Mouse (Mus musculus) intestine, postnatal 0 days (tissue): ENCODE data around the gene Chac1. TPM values are rescaled to one million over a fixed set of nuclear protein-coding genes. Genes with fewer than 3 reads are reported as not detected.

Experiments
- ATAC-seq: fragments of 200-750 bp; cut with Nextera tagmentation; 2 replicates; pipeline ENCODE4 v1.8.0; 2017; ENCODE audit warnings: mild to moderate bottlenecking, moderate TSS enrichment, moderate library complexity
- H3K27ac ChIP-seq: fragments of 300-500 bp; sonication (generic); 2 replicates; pipeline ENCODE4 v1.5.1; 2014; ENCODE audit warnings: mild to moderate bottlenecking, low read depth, low read length, moderate library complexity
- H3K27me3 ChIP-seq: fragments of 300-500 bp; sonication (generic); replicated peaks from 2 replicates; pipeline ENCODE4 v1.6.1; 2014; ENCODE audit warnings: low read length, mixed read lengths; ENCODE audit not compliant: control insufficient read depth, insufficient read depth
- H3K36me3 ChIP-seq: fragments of 300-500 bp; sonication (generic); 2 replicates; pipeline ENCODE4 v1.6.1; 2014; ENCODE audit warnings: mild to moderate bottlenecking, moderate library complexity; ENCODE audit not compliant: control insufficient read depth, insufficient read depth
- H3K4me1 ChIP-seq: fragments of 300-500 bp; sonication (generic); replicated peaks from 2 replicates; pipeline ENCODE4 v1.6.1; 2014; ENCODE audit warnings: antibody characterized with exemption, low read length, mixed read lengths; ENCODE audit not compliant: control insufficient read depth, insufficient read depth
- H3K4me2 ChIP-seq: fragments of 300-500 bp; sonication (generic); replicated peaks from 2 replicates; pipeline ENCODE4 v1.6.1; 2014; ENCODE audit warnings: low read depth, mild to moderate bottlenecking, moderate library complexity
- H3K4me3 ChIP-seq: fragments of 300-500 bp; sonication (generic); 2 replicates; pipeline ENCODE4 v1.5.1; 2014; ENCODE audit warnings: low read depth, low read length
- H3K9ac ChIP-seq: fragments of 300-500 bp; sonication (generic); 2 replicates; pipeline ENCODE4 v1.6.1; 2014; ENCODE audit warnings: mild to moderate bottlenecking, low read depth, low read length
- H3K9me3 ChIP-seq: fragments of 300-500 bp; sonication (generic); 2 replicates; pipeline ENCODE4 v1.6.1; 2016; ENCODE audit warnings: mixed run types; ENCODE audit not compliant: control insufficient read depth
- CTCF ChIP-seq: sonication (generic); IDR thresholded peaks from 2 replicates; pipeline ENCODE4 v1.5.1; 2016; ENCODE audit warnings: low read depth, mild to moderate bottlenecking, control low read depth, antibody characterized with exemption, moderate library complexity
- WGBS: fragments of 180-500 bp; shearing (Covaris S2); extraction: QIAGEN DNeasy Blood & Tissue Kit; methylation state at CpG from one replicate; pipeline ENCODE4 v1.1.7; 2014; 5-methylcytosine and 5-hydroxymethylcytosine counted together
- polyA plus RNA-seq: library from polyadenylated mRNA; unstranded; fragments of >200 nt; fragmentation: Nextera tagmentation; extraction: Ambion mirVana; gene quantifications from 2 replicates; pipeline ENCODE4 v1.2.1, GENCODE M21; 2015

The Chac1 gene
- polyA plus RNA-seq, 1 experiment from 2014 or later = 1.4 TPM

GRCm38 (mm10) chr2:119359721-119360291 lies 8.8 kb downstream of the Chac1 start:
- no peak overlapping the region for H3K9ac ChIP-seq
- H3K9me3 ChIP-seq = no peaks in the 10 kb centered on the region
- H3K36me3 ChIP-seq = no peaks in the 10 kb centered on the region
- H3K4me3 ChIP-seq = no peak overlapping the region
- H3K27me3 ChIP-seq = no peaks in the 10 kb centered on the region
- WGBS = 28% methylated on average over 2 of the region's 2 CpGs
- no peak overlapping the region for H3K4me2 ChIP-seq
- ATAC-seq = no peak
- no peak for TF ChIP-seq CTCF
- H3K27ac ChIP-seq = no peak overlapping the region
- H3K4me1 ChIP-seq = no peaks in the 10 kb centered on the region

GRCm38 (mm10) chr2:119364969-119365368 lies 13.9 kb downstream of the Chac1 start:
- ATAC-seq = no peak
- no peak overlapping the region for H3K9ac ChIP-seq
- no peak overlapping the region for H3K27ac ChIP-seq
- H3K4me3 ChIP-seq = no peak overlapping the region
- H3K9me3 ChIP-seq = no peaks in the 10 kb centered on the region
- H3K36me3 ChIP-seq = peaks cover 8% of the 10 kb centered on the region; the same call in 1 of the 2 replicates
- no peak overlapping the region for H3K4me2 ChIP-seq
- peaks cover 8% of the 10 kb centered on the region for H3K4me1 ChIP-seq
- no peaks in the 10 kb centered on the region for H3K27me3 ChIP-seq
- TF ChIP-seq CTCF = no peak
- WGBS = 87% methylated on average over 3 of the region's 3 CpGs

- no peak overlapping the region for H3K4me3 ChIP-seq
- ATAC-seq = peak; percentile 55
- no peak for TF ChIP-seq CTCF
- no peak overlapping the region; the same call in 1 of the 2 replicates for H3K27ac ChIP-seq
- no peaks in the 10 kb centered on the region for H3K27me3 ChIP-seq
- 35% methylated on average over 3 of the region's 3 CpGs for WGBS
- 0 out of 2 replicates have a peak overlapping the region, but pooled peaks have one; percentile 13 for H3K4me2 ChIP-seq
- no peak overlapping the region for H3K9ac ChIP-seq
- H3K4me1 ChIP-seq = peaks cover 8% of the 10 kb centered on the region
- peaks cover 17% of the 10 kb centered on the region for H3K36me3 ChIP-seq
- no peaks in the 10 kb centered on the region for H3K9me3 ChIP-seq
Measured at GRCm38 (mm10) chr2:119367346-119367745, 16.3 kb downstream of the Chac1 start.

- no peak for TF ChIP-seq CTCF
- Histone ChIP-seq H3K9ac (no peak overlapping the region), H3K36me3 (peaks cover 42% of the 10 kb centered on the region), H3K27me3 (no peaks in the 10 kb centered on the region), H3K4me1 (peaks cover 8% of the 10 kb centered on the region), H3K4me2 (no peak overlapping the region), H3K27ac (peak overlapping the region; percentile 46; the same call in 1 of the 2 replicates), H3K4me3 (no peak overlapping the region), H3K9me3 (no peaks in the 10 kb centered on the region)
- peak; percentile 76 for ATAC-seq
- 64% methylated on average over 10 of the region's 10 CpGs for WGBS
Measured at GRCm38 (mm10) chr2:119370116-119370515, 19.1 kb downstream of the Chac1 start.

- H3K4me1 ChIP-seq = no peaks in the 10 kb centered on the region
- H3K27me3 ChIP-seq = no peaks in the 10 kb centered on the region
- no peak overlapping the region for H3K4me3 ChIP-seq
- H3K9me3 ChIP-seq = no peaks in the 10 kb centered on the region
- H3K9ac ChIP-seq = no peak overlapping the region
- no peak overlapping the region for H3K4me2 ChIP-seq
- 85% methylated on average over 9 of the region's 9 CpGs for WGBS
- TF ChIP-seq CTCF = no peak
- H3K36me3 ChIP-seq = peaks cover 96% of the 10 kb centered on the region
- no peak overlapping the region for H3K27ac ChIP-seq
- ATAC-seq = no peak
Measured at GRCm38 (mm10) chr2:119377286-119377685, 26.3 kb downstream of the Chac1 start.

- Histone ChIP-seq H3K27me3 (no peaks in the 10 kb centered on the region), H3K9me3 (no peaks in the 10 kb centered on the region), H3K4me1 (no peaks in the 10 kb centered on the region), H3K36me3 (peaks cover 96% of the 10 kb centered on the region), H3K4me2 (no peak overlapping the region), H3K9ac (no peak overlapping the region), H3K4me3 (no peak overlapping the region), H3K27ac (no peak overlapping the region)
- no peak for TF ChIP-seq CTCF
- ATAC-seq = no peak
- 86% methylated on average over 3 of the region's 3 CpGs for WGBS
Measured at GRCm38 (mm10) chr2:119377826-119378225, 26.8 kb downstream of the Chac1 start.

- H3K27ac ChIP-seq = no peak overlapping the region
- H3K27me3 ChIP-seq = no peaks in the 10 kb centered on the region
- peaks cover 94% of the 10 kb centered on the region for H3K36me3 ChIP-seq
- H3K4me3 ChIP-seq = no peak overlapping the region
- no peak overlapping the region for H3K4me2 ChIP-seq
- H3K9ac ChIP-seq = no peak overlapping the region
- WGBS = 93% methylated on average over 3 of the region's 3 CpGs
- ATAC-seq = no peak
- H3K9me3 ChIP-seq = no peaks in the 10 kb centered on the region
- TF ChIP-seq CTCF = no peak
- no peaks in the 10 kb centered on the region for H3K4me1 ChIP-seq
Measured at GRCm38 (mm10) chr2:119379455-119379854, 28.4 kb downstream of the Chac1 start.
